Mouse (Mus musculus) heart, embryonic 10.5 days (tissue): Measurements from ENCODE around the gene BC029722. TPM values are rescaled to one million over a fixed set of nuclear protein-coding genes. Genes with fewer than 3 reads are reported as not detected.

Experiments used
- DNase-seq: peaks from one replicate; pipeline ENCODE4 v3.0.0-alpha.2; 2017; ENCODE audit warnings: low spot score
- H3K27ac ChIP-seq: fragments of 300-500 bp; sonication (generic); 2 replicates; pipeline ENCODE4 v1.5.1; 2016; ENCODE audit warnings: mild to moderate bottlenecking
- H3K27me3 ChIP-seq: fragments of 300-500 bp; sonication (generic); 2 replicates; pipeline ENCODE4 v1.6.1; 2016; ENCODE audit warnings: mild to moderate bottlenecking; ENCODE audit not compliant: poor library complexity, insufficient read depth, severe bottlenecking
- H3K36me3 ChIP-seq: fragments of 300-500 bp; sonication (generic); 2 replicates; pipeline ENCODE4 v1.6.1; 2016; ENCODE audit warnings: mild to moderate bottlenecking, moderate library complexity
- H3K4me1 ChIP-seq: fragments of 300-500 bp; sonication (generic); 2 replicates; pipeline ENCODE4 v1.6.1; 2016; ENCODE audit warnings: mild to moderate bottlenecking
- H3K4me3 ChIP-seq: fragments of 300-500 bp; sonication (generic); 2 replicates; pipeline ENCODE4 v1.5.1; 2016; ENCODE audit warnings: mild to moderate bottlenecking, moderate library complexity
- H3K9me3 ChIP-seq: fragments of 300-500 bp; sonication (generic); 2 replicates; pipeline ENCODE4 v1.6.1; 2016; ENCODE audit warnings: mild to moderate bottlenecking, moderate library complexity
- WGBS: fragments of 180-500 bp; shearing (Covaris S2); methylation state at CpG from one replicate; pipeline ENCODE4 v1.1.7; 2016; 5-methylcytosine and 5-hydroxymethylcytosine counted together
- polyA plus RNA-seq: library from polyadenylated mRNA; unstranded; fragments of >200 nt; fragmentation: Nextera tagmentation; extraction: Ambion mirVana; gene quantifications from 2 replicates; pipeline ENCODE4 v1.2.1, GENCODE M21; 2016

Gene BC029722
- polyA plus RNA-seq, 1 experiment from 2014 or later = 7.9 TPM

- H3K27me3 ChIP-seq = peaks cover 70% of the 10 kb centered on the region
Measured at GRCm38 (mm10) chr2:155773664-155774063, 45.6 kb downstream of the BC029722 start.

More at GRCm38 (mm10) chr2:155773664-155774063, 45.6 kb downstream of the BC029722 start:
- H3K4me1 ChIP-seq = peaks cover 9% of the 10 kb centered on the region; the same call in 1 of the 2 replicates
- no peak for DNase-seq
- H3K9me3 ChIP-seq = no peaks in the 10 kb centered on the region
- H3K27ac ChIP-seq = no peak overlapping the region
- no peaks in the 10 kb centered on the region for H3K36me3 ChIP-seq
- WGBS = 69% methylated on average over 4 of the region's 4 CpGs
- no peak overlapping the region for H3K4me3 ChIP-seq

Other genes with a start within 250 kb of the BC029722 start
- gene Gss, start 226.6 kb downstream of the BC029722 start, polyA plus RNA-seq = 24.2 and 29.1 TPM in 2 replicates
- 12.4 and 15.7 TPM in 2 replicates for gene Myh7b, start 208.2 kb downstream of the BC029722 start, polyA plus RNA-seq
- gene Trpc4ap, start 127.0 kb downstream of the BC029722 start, polyA plus RNA-seq = 101 and 107 TPM in 2 replicates
- 31.5 and 34.4 TPM in 2 replicates for gene Edem2, start 90.0 kb downstream of the BC029722 start, polyA plus RNA-seq
- gene Gm17581, start 83.6 kb downstream of the BC029722 start, polyA plus RNA-seq = not detected in 2 replicates
- gene Procr, start 68.3 kb downstream of the BC029722 start, polyA plus RNA-seq = 5.3 and 6.6 TPM in 2 replicates
- gene Mmp24, start 44.1 kb downstream of the BC029722 start, polyA plus RNA-seq = 0.06 TPM in 1 of 2 replicates, not detected in the other
- 170 and 215 TPM in 2 replicates for gene Eif6, start 7.5 kb upstream of the BC029722 start, polyA plus RNA-seq
- gene Fam83c, start 15.4 kb upstream of the BC029722 start, polyA plus RNA-seq = 0.22 and 0.30 TPM in 2 replicates
- gene Uqcc1, start 110.9 kb upstream of the BC029722 start, polyA plus RNA-seq = 100 and 112 TPM in 2 replicates
- gene Gm15557, start 121.3 kb upstream of the BC029722 start, polyA plus RNA-seq = not detected in 2 replicates
- 0.25 and 0.29 TPM in 2 replicates for gene Gdf5, start 125.9 kb upstream of the BC029722 start, polyA plus RNA-seq
- 15.7 and 17.6 TPM in 2 replicates for gene Cep250, start 137.0 kb upstream of the BC029722 start, polyA plus RNA-seq
- gene 6430550D23Rik, start 188.6 kb upstream of the BC029722 start, polyA plus RNA-seq = 0.79 and 1.4 TPM in 2 replicates
- gene Ergic3, start 188.6 kb upstream of the BC029722 start, polyA plus RNA-seq = 179 and 186 TPM in 2 replicates
- not detected in 2 replicates for gene Fer1l4, start 233.5 kb upstream of the BC029722 start, polyA plus RNA-seq
- 3.4 and 5.0 TPM in 2 replicates for gene Spag4, start 245.7 kb upstream of the BC029722 start, polyA plus RNA-seq